Mouse (Mus musculus) lung, adult 10 weeks (tissue): Measurements from ENCODE around the gene Wasf2. TPM values are rescaled to one million over a fixed set of nuclear protein-coding genes. Genes with fewer than 3 reads are reported as not detected.

Source experiments
- polyA plus RNA-seq: library from polyadenylated mRNA; stranded (reverse); fragments of 350-450 nt; fragmentation: Illumina TruSeq; extraction: RNeasy Lipid Tissue Mini Kit (QIAGEN cat#74804); gene quantifications from one replicate; pipeline ENCODE4 v1.2.3, GENCODE M21; 2014; ENCODE audit warnings: low read depth, low replicate concordance; ENCODE audit not compliant: insufficient read depth

Wasf2 gene
- 25.5 TPM for polyA plus RNA-seq

GRCm38 (mm10) chr4:133129931-133130889 lies at the start of gene Wasf2:
Wasf2 (plus strand) TSS chr4:133130505.

GRCm38 (mm10) chr4:133211751-133212561 lies 81.7 kb downstream of the Wasf2 start, which contains the start of the genes Cd164l2 and Gpr3:
Cd164l2 (plus strand) TSS chr4:133212131.
Gpr3 (minus strand) TSS chr4:133212536.

GRCm38 (mm10) chr4:133240490-133240921 lies 110.2 kb downstream of the Wasf2 start, which contains the start of gene Map3k6:
Map3k6 (plus strand) TSS chr4:133240818.

Other genes starting within 250 kb of the Wasf2 start
- gene Stx12, start 246.0 kb upstream of the Wasf2 start, polyA plus RNA-seq: 56.9 TPM
- 25.8 TPM for gene Fam76a, start 207.9 kb upstream of the Wasf2 start, polyA plus RNA-seq
- 8.3 TPM for gene Fgr, start 156.4 kb upstream of the Wasf2 start, polyA plus RNA-seq
- 4.2 TPM for gene Ahdc1, start 119.2 kb upstream of the Wasf2 start, polyA plus RNA-seq
- gene Cd164l2, start 81.6 kb downstream of the Wasf2 start, polyA plus RNA-seq: 2.5 TPM
- not detected for gene Gpr3, start 82.0 kb downstream of the Wasf2 start, polyA plus RNA-seq
- 20.8 TPM for gene Map3k6, start 110.3 kb downstream of the Wasf2 start, polyA plus RNA-seq
- 2.9 TPM for gene Sytl1, start 132.6 kb downstream of the Wasf2 start, polyA plus RNA-seq
- 49.0 TPM for gene Tmem222, start 147.3 kb downstream of the Wasf2 start, polyA plus RNA-seq
- 14.0 TPM for gene Wdtc1, start 223.0 kb downstream of the Wasf2 start, polyA plus RNA-seq
- 9.4 TPM for gene Slc9a1, start 239.2 kb downstream of the Wasf2 start, polyA plus RNA-seq